Mouse (Mus musculus): ENCODE results near the gene Mettl8.

Gene Mettl8

DNA sequence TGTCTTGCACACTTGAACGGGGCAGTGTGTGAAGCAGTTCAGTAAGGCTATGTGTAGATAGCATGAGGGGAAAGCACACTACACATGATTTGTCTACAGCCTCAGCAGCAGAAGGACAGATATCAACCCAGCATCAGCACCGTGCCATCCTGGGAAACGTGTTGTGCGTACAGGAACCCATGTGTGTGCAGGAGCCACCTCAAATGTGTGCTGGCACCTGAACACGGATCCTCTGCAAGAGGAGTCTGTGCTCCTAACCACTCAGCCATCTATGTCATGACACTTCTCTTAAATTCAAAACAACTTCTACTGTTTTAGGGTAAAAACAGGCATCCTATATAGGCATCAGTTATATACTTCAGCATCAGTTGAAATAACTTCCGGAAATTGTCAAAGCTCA lies 80.6 kb downstream of the Mettl8 start:
- DNase-seq: no peak

GRCm38 (mm10) chr2:70972795-70973518 lies 82.4 kb downstream of the Mettl8 start:
- DNase-seq: no peak

- DNase-seq: no peak
Measured at GRCm38 (mm10) chr2:70970158-70970741, 85.1 kb downstream of the Mettl8 start.

GRCm38 (mm10) chr2:70968305-70968704 lies 87.1 kb downstream of the Mettl8 start:
- DNase-seq: no peak

GRCm38 (mm10) chr2:70967216-70967615 lies 88.2 kb downstream of the Mettl8 start:
- no peak for DNase-seq

- no peak for DNase-seq
Measured at GRCm38 (mm10) chr2:70964809-70965208, 90.6 kb downstream of the Mettl8 start.

DNA sequence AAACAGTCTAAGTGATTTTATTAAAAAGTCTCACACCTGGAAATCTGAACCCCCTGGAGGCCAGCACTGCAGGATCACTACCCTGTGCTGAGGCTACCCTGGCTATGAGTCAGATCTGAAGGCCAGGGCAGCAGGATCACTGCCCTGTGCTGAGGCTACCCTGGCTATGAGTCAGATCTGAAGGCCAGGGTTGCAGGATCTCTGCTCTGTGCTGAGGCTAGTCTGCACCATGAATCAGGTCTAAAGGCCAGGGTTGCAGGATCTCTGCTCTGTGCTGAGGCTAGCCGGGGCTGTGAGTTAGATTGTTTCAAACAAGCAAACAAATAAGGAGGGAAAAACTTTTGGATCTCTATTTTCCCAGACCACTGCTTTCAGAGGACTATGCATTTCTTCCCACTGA lies 92.5 kb downstream of the Mettl8 start:
- DNase-seq: no peak

DNA sequence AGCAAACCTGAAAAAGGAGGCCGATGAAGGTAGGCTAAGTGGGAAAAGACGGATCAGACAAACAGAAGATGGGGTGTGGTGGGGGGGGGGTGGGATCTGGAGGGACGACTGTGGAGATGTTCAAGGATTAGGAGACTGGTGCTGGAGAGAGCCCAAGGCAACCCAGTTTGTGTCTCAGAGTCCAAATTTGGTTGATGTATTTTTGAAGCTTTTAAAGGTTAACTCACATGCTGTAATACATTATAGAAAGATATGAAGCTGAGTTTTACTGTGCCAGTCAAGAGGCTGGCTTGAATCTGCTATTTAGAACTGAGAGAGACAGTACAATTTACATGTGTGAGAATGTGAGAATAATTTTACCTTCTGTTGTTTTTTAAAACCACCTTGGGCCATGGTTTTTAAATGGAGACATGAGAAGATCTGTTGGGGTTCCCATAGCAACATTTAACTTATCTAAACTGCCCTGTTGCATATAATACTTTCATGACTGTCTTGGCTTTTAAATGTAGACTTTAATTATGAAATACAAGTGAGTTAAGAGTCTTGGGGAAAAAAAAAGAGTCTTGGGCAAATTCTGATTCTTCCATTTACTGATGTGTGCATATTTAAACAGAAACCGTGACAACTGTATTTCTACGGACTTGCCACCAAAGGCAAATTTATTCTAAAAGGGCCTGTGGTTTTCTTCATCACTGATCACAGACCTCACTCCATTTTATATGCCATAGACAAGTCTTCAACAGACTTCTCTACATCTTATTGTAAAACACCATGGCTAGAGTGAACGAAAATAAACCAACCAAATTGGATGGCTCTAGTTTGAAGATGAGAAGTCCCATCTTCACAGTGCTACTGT lies 94.1 kb downstream of the Mettl8 start:
- no peak for DNase-seq

- no peak for DNase-seq
Measured at GRCm38 (mm10) chr2:70960090-70960489, 95.3 kb downstream of the Mettl8 start.

- peak in 1 of 2 experiments; percentile 11 for DNase-seq
Measured at GRCm38 (mm10) chr2:70959337-70959736, 96.0 kb downstream of the Mettl8 start.

- no peak for DNase-seq
Measured at GRCm38 (mm10) chr2:70958536-70958935, 96.8 kb downstream of the Mettl8 start.

DNA sequence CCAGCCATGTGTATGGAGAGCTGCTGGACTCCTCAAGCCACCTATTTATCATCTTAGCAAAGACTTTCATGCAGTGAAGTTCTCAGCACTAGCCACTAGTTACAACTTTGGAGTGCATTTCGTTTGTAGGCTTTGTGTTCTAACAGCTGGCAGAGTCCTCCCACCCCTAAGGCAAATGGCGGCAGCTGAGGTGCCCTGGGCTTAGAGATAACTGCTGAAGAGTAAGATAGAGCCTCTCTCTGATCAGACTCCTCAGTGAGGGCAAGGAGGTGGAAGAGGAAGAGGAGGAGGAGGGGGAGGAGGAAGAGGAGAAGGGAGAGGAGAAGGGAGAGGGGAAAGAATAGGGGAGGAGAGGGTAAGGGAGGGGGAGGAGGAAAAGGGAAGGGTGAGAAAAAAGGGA lies 101.8 kb downstream of the Mettl8 start:
- DNase-seq: no peak

DNA sequence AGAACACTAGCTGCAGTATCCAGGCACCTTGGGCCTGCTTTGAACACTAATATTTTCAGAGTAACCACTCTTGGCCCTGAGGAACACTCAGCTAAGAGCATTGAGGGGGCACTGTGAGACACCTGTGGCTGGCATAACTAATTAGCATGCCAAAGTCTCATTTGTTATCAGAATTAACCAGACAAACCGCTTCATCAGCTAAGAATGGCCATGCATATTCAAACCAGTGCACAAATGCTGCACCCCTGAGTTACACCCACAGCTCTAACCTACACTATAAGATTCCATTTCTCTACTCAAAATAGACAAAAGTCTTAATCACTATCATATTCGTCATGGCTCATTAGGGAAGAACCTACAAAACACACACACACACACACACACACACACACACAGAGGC lies 103.4 kb downstream of the Mettl8 start:
- DNase-seq: no peak

DNA sequence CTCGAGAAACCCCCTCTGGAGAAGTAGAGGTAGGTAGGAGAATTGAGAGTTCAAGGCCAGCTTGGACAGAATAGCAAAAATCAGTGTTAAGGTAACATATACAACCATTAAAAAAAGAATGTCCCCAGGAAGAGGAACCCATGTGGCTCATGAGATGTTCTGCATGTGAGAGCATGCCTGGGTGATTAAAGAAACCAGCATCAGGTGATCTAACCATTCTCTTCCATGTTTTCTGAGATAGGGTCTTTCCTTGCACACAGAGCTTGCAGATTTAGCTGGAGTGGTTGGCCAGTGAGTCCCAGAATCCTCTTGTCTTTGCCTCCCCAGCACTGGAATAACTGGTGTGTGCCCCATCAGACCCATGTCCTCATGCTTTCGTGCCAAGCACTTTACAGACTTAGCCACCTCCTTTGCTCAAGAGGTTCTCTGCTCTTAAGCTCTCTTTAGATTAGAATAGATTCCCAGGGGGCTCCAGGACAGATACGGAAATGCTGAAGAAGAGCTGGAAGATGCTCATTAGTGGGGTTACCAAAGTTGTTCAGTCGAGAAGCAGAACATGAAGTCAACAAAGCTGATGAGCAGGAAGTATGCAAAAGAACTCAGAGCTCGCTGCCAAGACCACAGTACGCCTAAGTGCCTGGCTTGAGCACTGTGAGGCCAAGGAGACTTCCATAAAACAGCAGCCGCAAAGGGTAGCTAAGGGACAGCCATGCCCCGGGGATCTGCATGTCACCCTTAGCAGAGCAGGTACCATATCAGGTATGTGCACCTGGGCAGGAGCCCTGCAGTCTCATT lies 110.7 kb downstream of the Mettl8 start:
- no peak for DNase-seq

DNA sequence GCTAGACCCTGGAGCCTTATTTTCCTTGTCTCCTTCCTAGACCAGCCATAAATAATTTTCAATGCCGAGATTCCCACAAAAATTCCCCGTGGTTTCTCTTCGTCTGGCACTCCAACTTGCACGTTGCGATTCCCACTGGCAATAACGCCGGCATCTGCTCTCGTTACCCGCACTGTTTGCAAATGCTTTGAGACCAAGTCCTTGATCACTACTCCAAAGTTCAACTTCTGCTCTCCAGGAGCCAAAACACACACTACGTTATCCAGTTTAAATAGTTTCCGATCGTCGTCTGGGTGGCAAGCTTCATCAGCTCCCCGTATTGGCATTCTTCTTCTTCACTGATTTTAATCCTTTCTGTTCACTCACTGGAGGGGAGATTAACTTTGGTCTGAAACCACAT lies 114.6 kb downstream of the Mettl8 start:
- DNase-seq: no peak

DNA sequence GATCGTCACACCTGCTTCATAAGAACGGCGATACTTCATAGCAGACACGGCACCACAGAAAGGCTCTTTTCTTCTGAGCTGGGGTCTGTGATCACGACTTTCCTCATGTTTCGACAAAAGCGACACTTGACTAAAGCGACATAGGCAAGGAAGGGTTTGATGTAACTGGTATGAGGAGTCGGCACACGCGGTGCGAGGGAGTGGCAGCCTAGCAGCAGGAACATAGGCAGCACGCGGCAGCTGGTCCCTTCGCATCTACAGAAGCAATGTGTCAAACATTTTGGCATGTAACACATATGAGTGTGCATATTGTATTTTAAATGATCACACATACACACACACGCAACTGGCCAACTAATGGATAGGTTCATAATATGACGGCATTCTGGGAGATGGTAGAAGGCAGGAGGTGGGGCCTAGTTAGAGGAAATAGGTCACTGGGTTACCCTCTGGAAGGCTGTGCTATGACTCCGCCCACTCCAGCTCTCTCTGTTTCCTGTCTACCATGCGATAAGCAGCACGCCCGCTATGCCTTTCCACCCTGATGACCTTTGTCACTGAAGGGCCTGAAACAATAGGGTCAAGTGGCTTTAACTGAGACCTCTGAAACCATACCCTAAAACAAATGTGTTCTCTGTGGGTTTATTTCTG lies 116.4 kb downstream of the Mettl8 start:
- no peak for DNase-seq

DNA sequence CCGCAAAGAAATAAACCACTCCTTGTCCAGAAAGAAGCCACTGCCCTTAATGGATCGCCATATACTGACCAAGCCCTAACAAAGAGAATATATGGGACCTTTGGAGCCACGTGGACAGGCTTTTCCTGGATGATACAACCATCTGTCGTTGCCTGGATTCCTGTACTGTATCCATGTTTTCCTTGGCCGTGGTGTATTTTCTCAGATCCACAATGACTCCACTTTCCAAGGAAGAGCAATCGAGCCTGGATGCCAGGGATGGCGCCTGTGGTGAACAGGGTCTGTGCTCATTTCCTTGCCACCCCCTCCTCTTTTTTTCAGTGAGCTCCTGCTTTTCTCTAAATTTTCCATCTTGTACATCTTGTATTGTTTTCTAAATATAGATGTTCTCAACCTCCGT lies 120.6 kb downstream of the Mettl8 start:
- no peak for DNase-seq

- DNase-seq: no peak
Measured at GRCm38 (mm10) chr2:70933516-70933915, 121.9 kb downstream of the Mettl8 start.

DNA sequence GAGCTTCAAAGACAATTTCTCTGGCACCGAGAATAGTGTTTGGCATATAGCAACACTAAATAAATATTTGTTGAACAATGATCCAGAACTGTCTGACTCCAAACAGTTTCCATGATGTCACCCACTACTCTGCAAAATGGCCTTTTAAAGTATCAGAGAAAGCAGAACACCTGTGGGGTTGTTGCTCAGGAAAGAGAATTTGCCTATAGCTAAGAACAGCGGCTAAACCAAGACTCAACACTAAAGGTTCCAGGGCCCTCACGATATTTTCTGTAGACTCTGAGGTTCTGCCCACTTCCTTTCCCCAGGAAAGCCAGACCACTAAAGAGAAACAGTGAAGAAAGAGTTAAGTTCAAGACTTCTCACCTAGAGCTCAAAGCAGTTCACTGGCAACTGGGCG lies 122.4 kb downstream of the Mettl8 start:
- DNase-seq: no peak

DNA sequence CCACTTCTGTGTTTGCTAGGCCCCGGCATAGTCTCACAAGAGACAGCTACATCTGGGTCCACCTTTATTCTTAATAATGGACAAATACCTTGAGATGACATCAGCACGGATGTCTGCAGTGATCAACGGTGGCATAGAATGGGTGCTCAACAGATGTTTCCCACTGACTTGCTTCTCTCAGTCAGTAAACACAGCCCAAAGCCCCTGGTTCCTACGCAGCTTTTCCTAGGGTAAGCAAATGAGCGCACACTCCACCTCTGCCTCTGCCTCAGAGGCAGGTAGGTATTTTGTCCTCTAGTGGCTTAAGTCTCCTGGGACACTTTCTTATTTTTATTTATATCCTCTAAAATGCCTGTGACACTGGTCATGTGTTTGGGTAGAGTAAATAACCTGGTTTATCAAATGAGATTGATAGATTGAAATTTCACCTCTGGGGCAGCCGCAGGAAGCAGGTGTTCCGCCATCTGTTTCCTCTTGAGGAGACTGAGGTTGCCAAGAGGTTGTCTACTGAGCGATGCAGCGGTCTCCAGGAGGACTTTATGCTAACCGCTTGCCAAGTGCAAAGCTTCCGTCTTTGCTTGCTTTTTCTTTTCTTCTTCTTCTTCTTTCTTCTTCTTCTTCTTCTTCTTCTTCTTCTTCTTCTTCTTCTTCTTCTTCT lies 124.6 kb downstream of the Mettl8 start:
- peak; percentile 15 to 33 for DNase-seq

DNA sequence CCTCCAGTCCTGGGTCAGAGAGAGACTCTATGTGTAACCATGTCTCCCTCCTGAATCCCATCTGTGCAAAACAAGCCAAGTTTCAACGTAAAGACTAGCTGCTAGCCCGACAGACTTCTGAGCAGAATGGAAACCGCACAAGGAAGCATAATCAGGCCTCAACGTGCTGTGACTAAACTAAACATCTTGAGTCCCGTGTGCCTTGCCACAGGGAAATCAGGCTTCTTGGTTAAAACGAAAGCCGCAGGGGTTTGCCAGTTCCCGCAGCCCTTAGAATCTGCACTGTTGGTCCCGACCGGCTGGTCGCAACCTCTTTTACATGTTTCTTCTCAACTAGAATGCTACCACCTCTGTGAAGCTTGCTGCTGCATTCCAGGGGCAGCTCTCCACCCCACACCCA lies 125.7 kb downstream of the Mettl8 start:
- no peak for DNase-seq

GRCm38 (mm10) chr2:70924049-70924448 lies 131.3 kb downstream of the Mettl8 start:
- DNase-seq: no peak
